Mouse (Mus musculus) hindbrain, postnatal 0 days (tissue): ENCODE data around the gene Tmf1. TPM values are rescaled to one million over a fixed set of nuclear protein-coding genes. Genes with fewer than 3 reads are reported as not detected.

Source experiments
- ATAC-seq: fragments of 200-750 bp; cut with Nextera tagmentation; 2 replicates; pipeline ENCODE4 v1.8.0; 2017; ENCODE audit warnings: mild to moderate bottlenecking, moderate TSS enrichment, moderate library complexity
- DNase-seq: peaks from one replicate; pipeline ENCODE4 v3.0.0-alpha.2; 2015; ENCODE audit warnings: low spot score
- H3K27ac ChIP-seq: fragments of 300-500 bp; sonication (generic); 2 replicates; pipeline ENCODE4 v1.5.1; 2014; ENCODE audit warnings: mild to moderate bottlenecking
- H3K27me3 ChIP-seq: fragments of 300-500 bp; sonication (generic); 2 replicates; pipeline ENCODE4 v1.6.1; 2014; ENCODE audit warnings: low read length, mixed read lengths; ENCODE audit not compliant: insufficient read depth
- H3K36me3 ChIP-seq: fragments of 300-500 bp; sonication (generic); 2 replicates; pipeline ENCODE4 v1.6.1; 2014; ENCODE audit warnings: low read length, mixed read lengths; ENCODE audit not compliant: insufficient read depth
- H3K4me1 ChIP-seq: fragments of 300-500 bp; sonication (generic); 2 replicates; pipeline ENCODE4 v1.6.1; 2014; ENCODE audit warnings: antibody characterized with exemption, low read length, mixed read lengths; ENCODE audit not compliant: insufficient read depth
- H3K4me2 ChIP-seq: fragments of 300-500 bp; sonication (generic); 2 replicates; pipeline ENCODE4 v1.6.1; 2014; ENCODE audit warnings: low read depth, mild to moderate bottlenecking, low read length, moderate library complexity, mixed read lengths
- H3K4me3 ChIP-seq: fragments of 300-500 bp; sonication (generic); 2 replicates; pipeline ENCODE4 v1.5.1; 2014; ENCODE audit warnings: low read length
- H3K9ac ChIP-seq: fragments of 300-500 bp; sonication (generic); replicated peaks from 2 replicates; pipeline ENCODE4 v1.6.1; 2014; ENCODE audit warnings: mild to moderate bottlenecking, low read length, moderate library complexity, mixed read lengths
- H3K9me3 ChIP-seq: fragments of 300-500 bp; sonication (generic); 2 replicates; pipeline ENCODE4 v1.6.1; 2016; ENCODE audit warnings: low read length, mixed read lengths
- CTCF ChIP-seq: IDR thresholded peaks from 2 replicates; pipeline ENCODE4 v1.5.1; 2016; ENCODE audit warnings: antibody characterized with exemption, control low read depth, low read depth
- WGBS: fragments of 180-500 bp; shearing (Covaris S2); extraction: QIAGEN DNeasy Blood & Tissue Kit; methylation state at CpG from one replicate; pipeline ENCODE4 v1.1.7; 2014; 5-methylcytosine and 5-hydroxymethylcytosine counted together
- polyA plus RNA-seq: library from polyadenylated mRNA; unstranded; fragments of >200 nt; fragmentation: Nextera tagmentation; extraction: Ambion mirVana; gene quantifications from 2 replicates; pipeline ENCODE4 v1.2.1, GENCODE M21; 2015
- total RNA-seq: library from RNA; depleted of rRNA; stranded (reverse); fragments of >200 nt; gene quantifications from 2 replicates; pipeline ENCODE4 v1.2.3, GENCODE M21; 2014; rRNA removed

The Tmf1 gene
- total RNA-seq, result 15.9 and 19.8 TPM in 2 replicates
- polyA plus RNA-seq, result 50.8 and 53.5 TPM in 2 replicates

DNA sequence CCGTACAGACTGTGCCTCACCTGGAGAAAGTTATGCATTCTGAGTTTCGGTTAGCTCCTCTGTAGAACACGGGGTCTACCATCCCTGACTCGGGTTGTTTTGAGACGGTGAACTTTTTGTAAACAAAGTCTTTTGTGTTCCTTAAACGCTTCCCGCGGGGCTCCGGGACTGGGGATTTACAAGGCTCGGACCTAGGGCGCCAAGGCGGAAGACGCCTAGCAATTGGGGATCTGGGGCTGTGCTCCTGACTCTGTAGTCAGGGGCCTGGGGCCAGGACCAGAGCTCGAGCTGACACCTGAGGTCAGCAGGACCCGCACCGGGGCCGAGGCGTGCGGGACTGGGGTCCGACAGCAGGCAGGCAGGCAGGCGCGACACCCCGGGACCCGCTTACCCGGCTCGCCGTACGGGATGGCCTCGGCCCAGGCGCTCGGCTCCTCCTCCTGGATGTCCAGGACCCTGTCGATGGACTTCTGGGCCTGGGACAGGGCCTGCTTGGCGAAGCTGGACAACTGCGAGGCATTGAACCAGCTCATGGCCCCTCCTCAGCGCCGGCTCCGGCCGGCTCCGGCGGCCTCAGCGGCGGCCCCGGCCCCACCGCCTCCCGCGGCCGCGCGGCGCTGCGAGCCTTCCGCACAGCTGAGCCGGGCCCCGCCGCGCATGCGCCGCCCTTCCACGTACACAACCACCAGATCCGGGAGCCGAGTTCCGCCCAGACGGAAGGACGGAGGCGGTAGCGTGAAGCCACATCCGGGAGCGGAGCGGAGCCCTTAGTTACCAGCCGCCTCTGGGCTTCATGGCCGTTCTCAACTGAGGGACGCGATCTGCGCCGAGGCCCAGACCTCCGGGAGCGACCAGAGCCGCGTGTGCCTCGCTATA lies at the start of gene Tmf1:
Tmf1 (minus strand) TSS at position 632 of the 876 bp plus-strand sequence.
- Histone ChIP-seq H3K9me3 (no peaks in the 10 kb centered on the region), H3K27ac (peak within 1 kb of the TSS; percentile 93), H3K9ac (peak within 1 kb of the TSS; percentile 85), H3K36me3 (peaks cover 4% of the 10 kb centered on the region; the same call in 1 of the 2 replicates), H3K4me1 (peaks cover 5% of the 10 kb centered on the region; the same call in 1 of the 2 replicates), H3K4me3 (peak within 1 kb of the TSS; percentile 97), H3K4me2 (peak within 1 kb of the TSS; percentile 83), H3K27me3 (no peaks in the 10 kb centered on the region)
- WGBS, result under 1% methylated on average over 80 of the region's 80 CpGs
- TF ChIP-seq CTCF, result no peak
- DNase-seq, result peak; percentile 98
- ATAC-seq, result peak; percentile 98

DNA sequence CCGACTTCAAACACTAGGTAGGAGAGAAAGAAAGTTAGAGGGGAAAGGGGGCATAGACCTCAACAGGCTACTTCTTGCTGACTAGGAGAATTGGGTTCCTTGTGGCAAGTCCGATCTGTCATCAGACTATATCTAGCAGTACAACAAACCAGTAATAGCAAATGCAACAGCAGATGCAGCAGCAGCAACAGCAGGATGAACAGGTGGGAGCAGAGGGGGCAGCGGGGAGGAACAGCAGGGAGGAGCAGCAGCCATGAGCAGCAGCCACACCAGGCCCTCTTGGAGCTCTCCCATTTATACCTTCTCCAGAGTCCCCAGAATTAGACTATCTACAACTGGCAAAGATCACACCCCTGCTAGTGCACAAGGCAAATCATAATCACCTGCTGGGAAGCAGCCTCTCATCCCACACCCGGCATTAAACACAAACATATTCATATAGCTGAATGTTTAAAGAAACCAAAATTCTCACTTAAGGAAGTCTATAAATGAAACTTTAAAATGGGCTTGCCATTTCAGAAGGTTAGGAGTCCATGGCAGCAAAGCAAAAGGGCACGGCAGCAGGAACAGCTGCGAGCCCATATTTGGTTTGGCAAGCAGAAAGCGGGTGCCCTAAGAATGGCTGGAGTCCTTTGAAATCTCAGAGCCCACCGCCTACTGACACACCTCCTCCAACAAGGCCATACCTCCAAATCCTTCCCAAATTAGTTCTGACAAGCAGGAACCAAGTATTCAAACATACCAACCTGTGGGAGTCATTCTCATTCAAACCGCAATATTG lies 48.3 kb upstream of the Tmf1 start:
- Histone ChIP-seq H3K4me1 (no peaks in the 10 kb centered on the region), H3K27me3 (no peaks in the 10 kb centered on the region), H3K4me3 (no peak overlapping the region), H3K9me3 (no peaks in the 10 kb centered on the region), H3K9ac (no peak overlapping the region), H3K27ac (no peak overlapping the region), H3K36me3 (peaks cover 18% of the 10 kb centered on the region; the same call in 1 of the 2 replicates), H3K4me2 (no peak overlapping the region)
- 96% methylated on average over 9 of the region's 9 CpGs for WGBS
- DNase-seq (no peak), ATAC-seq (no peak)
- no peak for TF ChIP-seq CTCF

DNA sequence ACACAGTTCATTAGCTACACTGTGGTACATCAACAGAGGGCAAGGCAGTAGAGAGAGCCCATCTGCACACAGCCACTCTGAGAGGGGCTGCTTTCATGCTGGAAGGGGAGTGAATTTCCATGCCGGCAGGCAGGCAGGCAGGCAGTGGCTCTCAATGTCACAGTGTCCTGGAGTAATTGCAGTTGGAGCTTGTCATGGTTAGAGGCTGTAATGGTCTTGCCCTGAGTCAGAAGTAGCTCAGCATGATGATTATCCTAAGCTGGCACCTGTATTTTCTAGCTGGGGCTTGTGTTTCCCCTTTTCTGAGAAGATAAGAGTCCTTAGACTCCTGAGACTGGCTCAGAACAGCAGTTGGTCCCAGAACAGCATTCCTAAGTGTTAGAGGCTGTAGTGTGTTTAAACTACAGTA lies 47.2 kb upstream of the Tmf1 start:
- ATAC-seq, result peak; percentile 38; the same call in 1 of the 2 replicates
- WGBS, result 0% methylated on average over 1 of the region's 1 CpGs

DNA sequence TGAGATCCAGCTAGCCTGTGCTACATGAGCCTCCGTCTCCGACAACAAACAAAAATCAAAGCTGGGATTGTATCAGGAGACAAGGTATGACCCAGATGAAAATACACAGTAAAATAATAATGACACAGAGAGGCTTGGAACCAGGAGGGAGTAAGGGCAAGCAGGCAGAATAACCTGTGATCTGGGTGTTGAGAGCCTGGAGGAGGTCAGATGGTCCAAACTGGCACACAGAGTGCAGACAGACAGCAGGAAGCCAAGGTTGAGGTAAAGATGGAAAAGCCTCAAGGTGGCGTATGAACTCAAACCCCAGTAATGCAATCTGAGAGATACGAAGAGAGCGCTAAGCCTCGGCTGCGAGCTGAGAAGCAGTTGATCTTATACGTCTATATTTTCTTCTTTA lies 45.6 kb upstream of the Tmf1 start:
- ATAC-seq (no peak), DNase-seq (no peak)
- Histone ChIP-seq H3K36me3 (peaks cover 2% of the 10 kb centered on the region; the same call in 1 of the 2 replicates), H3K4me3 (no peak overlapping the region), H3K9me3 (no peaks in the 10 kb centered on the region), H3K4me2 (no peak overlapping the region), H3K4me1 (no peaks in the 10 kb centered on the region), H3K27me3 (no peaks in the 10 kb centered on the region), H3K27ac (no peak overlapping the region), H3K9ac (no peak overlapping the region)
- 93% methylated on average over 8 of the region's 8 CpGs for WGBS
- no peak for TF ChIP-seq CTCF

More for the DNA sequence above, 47.2 kb upstream of the Tmf1 start:
- H3K4me1 ChIP-seq, result no peaks in the 10 kb centered on the region
- TF ChIP-seq CTCF, result no peak
- H3K9ac ChIP-seq, result no peak overlapping the region
- no peak for DNase-seq
- peak overlapping the region; percentile 26; the same call in 1 of the 2 replicates for H3K27ac ChIP-seq
- H3K9me3 ChIP-seq, result no peaks in the 10 kb centered on the region
- H3K27me3 ChIP-seq, result no peaks in the 10 kb centered on the region
- peaks cover 9% of the 10 kb centered on the region; the same call in 1 of the 2 replicates for H3K36me3 ChIP-seq
- no peak overlapping the region for H3K4me2 ChIP-seq
- H3K4me3 ChIP-seq, result no peak overlapping the region

DNA sequence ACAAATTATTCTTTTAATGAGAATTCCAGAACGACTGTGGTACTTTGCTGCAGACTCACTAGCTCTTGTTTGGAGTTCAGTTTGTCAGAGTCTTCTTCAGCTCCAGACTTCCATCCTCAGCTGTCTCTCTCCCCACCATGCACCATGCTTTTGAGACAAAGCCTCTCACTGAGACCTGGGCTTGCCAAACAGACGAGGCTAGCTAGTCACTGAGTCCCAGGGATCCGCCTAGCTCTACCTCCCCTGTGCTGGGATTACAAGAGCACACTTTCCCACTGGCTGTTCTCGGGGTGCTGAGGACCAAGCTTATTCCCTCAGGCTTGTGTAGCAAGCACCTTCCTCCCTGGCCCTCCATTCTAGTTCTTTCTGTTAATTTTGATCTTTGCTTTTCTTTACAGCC lies 44.6 kb upstream of the Tmf1 start:
- no peak for TF ChIP-seq CTCF
- Histone ChIP-seq H3K36me3 (no peaks in the 10 kb centered on the region), H3K9me3 (no peaks in the 10 kb centered on the region), H3K4me2 (no peak overlapping the region), H3K27me3 (no peaks in the 10 kb centered on the region), H3K4me1 (no peaks in the 10 kb centered on the region), H3K9ac (no peak overlapping the region), H3K4me3 (no peak overlapping the region), H3K27ac (no peak overlapping the region)
- no peak for DNase-seq
- ATAC-seq, result no peak
- 75% methylated on average over 4 of the region's 4 CpGs for WGBS

DNA sequence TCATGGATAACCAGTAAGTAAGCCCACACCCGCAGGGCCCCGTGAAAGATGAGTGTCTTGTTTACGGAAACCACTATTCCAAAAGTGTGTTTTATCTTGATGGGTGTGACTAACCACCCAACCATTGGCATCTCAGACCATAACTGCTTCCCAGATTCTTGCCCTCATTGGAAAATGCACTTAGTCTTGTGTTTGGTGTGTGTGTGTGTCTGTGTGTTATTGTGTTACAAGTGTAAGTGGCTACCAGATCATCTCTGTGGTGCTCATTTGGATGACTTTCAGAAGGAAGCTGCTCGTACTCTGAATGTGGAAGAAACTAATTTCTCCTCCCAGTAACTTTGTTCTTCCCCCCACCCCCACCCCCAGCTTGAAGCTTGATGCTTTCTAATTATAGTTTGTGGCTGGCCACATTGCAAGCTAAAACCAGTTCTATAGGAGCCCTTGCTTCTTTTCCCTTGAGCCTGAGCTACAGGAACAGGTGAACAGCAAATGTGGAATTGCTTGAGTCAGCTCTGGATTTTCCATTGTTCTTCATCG lies 44.1 kb upstream of the Tmf1 start:
- Histone ChIP-seq H3K4me2 (no peak overlapping the region), H3K27ac (no peak overlapping the region), H3K36me3 (no peaks in the 10 kb centered on the region), H3K27me3 (no peaks in the 10 kb centered on the region), H3K9me3 (no peaks in the 10 kb centered on the region), H3K9ac (no peak overlapping the region), H3K4me3 (no peak overlapping the region), H3K4me1 (no peaks in the 10 kb centered on the region)
- ATAC-seq (no peak), DNase-seq (no peak)
- no peak for TF ChIP-seq CTCF
- WGBS, result 77% methylated on average over 5 of the region's 5 CpGs
